Mouse (Mus musculus): ENCODE data around the gene Pradc1.

Pradc1 gene

DNA sequence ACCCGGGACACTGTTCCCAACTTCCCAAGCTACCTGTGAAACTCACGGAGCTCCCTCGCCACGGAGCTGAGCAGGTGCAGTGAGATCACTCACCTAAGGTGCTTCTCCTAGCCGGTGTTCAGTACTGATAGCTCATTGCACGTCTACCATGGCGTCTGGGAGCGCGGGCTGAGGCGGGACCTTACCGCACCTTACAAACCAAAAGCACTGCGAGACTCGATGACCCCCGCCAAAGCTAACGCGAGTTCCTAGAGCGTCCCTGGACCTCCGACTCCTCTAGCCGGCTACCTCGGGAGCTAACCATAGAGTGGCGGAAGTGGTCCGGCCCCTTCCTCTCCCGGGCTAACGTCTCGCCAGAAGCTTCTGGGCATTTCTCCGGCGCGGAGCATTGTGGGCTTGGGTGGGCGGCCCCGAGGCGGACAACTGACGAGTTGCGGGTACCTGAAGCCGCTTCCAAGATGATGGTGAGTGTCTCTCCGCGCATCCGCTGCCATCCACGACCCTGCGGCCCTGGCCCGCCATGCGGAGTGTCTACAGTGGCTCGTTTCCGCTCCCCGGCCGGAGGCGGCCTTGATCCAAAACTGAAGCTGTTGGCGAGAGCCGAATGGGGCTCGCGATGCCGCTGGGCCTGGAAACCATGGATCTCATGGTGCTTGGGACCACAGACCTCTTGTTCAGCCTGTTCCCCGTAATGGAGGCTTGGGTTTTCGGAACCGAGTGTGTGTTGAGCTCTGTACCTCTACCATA, at the start of gene Pradc1:
Pradc1 (minus strand) TSS at position 307 of the 747 bp plus-strand sequence.
- peak; percentile 96 for DNase-seq (ENCODE audit: low read depth, low spot score)

DNA sequence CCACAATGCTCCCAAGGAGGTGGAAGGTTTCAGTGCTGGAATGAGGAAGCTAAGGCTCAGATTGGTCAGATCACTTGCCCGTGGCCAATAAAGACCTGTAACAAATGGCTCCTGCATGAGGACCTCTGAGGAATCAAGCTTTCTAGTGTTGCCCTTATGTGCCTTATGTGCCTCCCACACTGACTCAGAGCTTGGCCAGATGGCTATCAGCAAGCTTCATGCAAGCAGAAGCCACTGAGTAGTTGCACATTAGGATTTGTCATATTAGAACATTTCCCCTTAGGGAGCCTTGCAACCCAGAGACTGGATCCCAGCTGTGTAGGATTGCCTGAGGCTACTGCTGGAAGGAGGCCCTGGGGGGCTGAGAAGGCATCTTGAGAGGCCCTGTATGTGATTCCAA, 48.6 kb upstream of the Pradc1 start:
- DNase-seq (ENCODE audit: low read depth, low spot score), result no peak

DNA sequence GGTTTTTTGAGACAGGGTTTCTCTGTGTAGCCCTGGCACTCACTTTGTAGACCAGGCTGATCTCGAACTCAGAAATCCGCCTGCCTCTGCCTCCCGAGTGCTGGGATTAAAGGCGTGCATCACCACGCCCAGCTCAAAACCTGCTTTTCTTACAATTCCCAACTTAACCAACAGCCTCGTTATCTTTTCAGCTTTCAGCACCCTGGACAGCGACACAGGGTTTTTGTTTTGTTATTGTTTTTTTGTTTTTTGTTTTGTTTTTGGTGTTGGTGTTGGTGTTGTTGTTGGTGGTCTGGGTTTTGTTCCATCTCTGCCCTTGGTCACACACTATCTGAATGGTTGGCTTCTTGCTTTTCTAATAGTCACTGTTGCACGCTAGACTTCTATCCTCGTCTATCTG, 46.4 kb upstream of the Pradc1 start:
- no peak for DNase-seq (ENCODE audit: low read depth, low spot score)

DNA sequence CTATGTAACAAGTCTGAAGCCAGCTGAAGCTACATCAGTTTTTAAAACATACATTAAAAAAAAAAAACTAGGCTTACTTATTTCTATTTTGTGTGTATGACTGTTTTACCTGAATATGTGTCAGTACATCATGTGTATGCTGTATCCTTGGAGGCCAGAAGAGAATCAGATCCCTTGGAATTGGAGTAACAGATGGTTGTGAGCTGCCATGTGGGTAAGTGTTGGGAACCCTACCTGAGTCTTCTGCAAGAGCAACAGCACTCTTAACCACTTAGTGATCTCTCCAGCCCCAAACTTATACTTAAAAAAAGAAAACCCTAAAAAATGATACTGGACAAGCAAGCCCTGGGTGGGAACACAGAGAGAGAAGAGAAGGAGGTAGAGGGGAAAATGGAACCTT, 45.2 kb upstream of the Pradc1 start:
- DNase-seq (ENCODE audit: low read depth, low spot score), result no peak

GRCm38 (mm10) chr6:85491606-85492005, 39.8 kb upstream of the Pradc1 start:
- DNase-seq (ENCODE audit: low read depth, low spot score), result no peak

DNA sequence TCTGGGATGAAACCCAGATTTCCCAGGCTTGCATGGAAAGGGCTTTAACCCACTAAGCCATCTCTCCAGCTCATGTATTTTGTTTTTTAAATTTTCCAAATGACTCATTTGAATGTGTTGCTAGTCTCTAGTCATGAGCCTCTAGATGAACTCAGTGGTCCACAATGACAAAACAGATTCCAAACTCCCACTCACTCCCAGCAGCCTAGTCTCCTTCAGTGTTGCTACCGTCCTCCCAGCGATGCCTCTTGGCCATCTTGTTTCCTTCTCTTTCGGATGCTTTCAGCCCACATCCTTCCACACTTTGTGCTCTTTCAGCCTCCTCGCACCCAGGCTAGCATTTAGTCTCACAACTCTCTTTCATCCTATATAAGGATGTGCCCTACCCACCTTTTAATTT, 38.5 kb upstream of the Pradc1 start:
- DNase-seq (ENCODE audit: low read depth, low spot score), result no peak

- no peak for DNase-seq (ENCODE audit: low read depth, low spot score)
These were observed 37.9 kb upstream of the Pradc1 start for GRCm38 (mm10) chr6:85489717-85490116.

DNA sequence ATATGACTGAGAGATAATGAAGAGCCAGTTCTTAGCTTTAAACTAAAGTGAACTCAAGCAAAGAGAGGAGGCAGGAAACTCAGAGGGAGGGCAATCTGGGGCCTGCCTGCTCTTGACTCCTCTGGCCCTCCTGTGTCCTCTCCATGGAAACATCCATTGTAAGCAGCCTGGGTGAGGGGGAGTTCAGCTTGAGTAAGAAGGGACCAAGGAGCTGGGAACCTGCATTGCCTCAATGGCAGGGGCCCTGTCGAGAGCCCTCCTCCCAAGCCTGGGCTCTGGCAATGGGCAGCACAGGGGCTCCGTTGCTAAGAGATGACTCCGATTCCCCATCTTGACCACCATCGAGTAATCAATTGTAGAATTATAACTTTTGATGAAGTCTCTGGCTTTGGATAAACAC, 36.7 kb upstream of the Pradc1 start:
- no peak for DNase-seq (ENCODE audit: low read depth, low spot score)

GRCm38 (mm10) chr6:85485738-85486137, 34.0 kb upstream of the Pradc1 start:
- no peak for DNase-seq (ENCODE audit: low read depth, low spot score)

GRCm38 (mm10) chr6:85483843-85484721, 32.3 kb upstream of the Pradc1 start:
- DNase-seq (ENCODE audit: low read depth, low spot score), result no peak

DNA sequence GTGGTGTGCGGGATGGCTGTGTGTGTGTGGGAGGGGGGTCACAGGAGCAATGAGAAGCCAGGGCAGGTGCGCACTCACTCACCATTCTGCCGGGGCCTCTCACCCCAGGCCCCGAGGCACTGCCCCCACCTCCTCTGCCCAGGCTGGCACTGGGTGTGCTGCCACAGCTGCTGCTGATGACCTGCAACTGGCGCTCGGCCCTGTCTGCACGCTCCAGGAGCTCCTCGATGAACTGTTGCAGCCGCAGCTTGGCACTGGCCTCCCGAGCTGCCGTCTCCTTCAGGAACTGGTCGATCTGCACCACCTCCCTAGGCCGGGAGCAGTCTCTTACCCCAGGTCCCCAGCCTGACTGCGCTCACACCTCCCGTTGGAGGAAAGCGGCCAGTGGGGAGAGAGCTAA, 28.9 kb upstream of the Pradc1 start:
- DNase-seq (ENCODE audit: low read depth, low spot score), result no peak

DNA sequence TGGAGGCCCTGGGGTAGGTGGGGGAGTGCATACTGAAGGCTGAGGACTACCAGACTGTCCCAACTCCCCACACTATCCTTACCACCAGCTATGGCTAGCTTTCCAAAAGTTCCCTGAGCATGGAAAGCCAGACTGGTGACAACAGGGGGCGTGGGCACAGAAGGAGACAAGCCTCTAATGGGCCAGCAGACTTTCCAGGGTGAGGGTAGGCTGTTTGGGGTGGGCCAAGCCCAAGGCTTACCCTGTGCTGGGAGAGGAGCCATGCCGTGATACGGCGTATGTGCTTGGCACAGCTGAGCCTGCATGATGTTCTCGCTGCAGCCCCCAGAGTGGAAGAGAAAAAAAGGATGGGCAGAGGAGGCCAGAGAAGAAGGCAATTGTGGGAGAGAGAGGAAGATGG, 28.2 kb upstream of the Pradc1 start:
- no peak for DNase-seq (ENCODE audit: low read depth, low spot score)

DNA sequence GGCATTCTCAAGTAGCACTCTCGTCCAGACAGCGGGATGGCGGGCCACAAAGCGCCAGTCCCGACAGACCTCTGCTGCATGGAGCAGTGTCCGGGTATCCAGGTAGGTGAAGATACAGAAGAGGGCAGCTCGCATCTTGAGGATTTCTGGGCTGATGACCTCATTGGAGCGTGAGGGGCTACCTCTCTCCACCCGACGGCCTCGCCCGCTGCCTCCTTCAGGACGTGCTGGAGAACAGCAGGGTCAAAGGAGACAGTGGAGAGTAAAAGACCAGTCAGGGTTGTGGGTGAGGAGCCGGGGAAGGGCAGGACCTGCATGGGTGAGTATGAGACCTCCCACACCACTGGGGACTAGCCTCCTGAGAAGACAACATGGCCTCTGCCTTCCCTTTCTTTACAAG, 26.6 kb upstream of the Pradc1 start:
- DNase-seq (ENCODE audit: low read depth, low spot score), result no peak

DNA sequence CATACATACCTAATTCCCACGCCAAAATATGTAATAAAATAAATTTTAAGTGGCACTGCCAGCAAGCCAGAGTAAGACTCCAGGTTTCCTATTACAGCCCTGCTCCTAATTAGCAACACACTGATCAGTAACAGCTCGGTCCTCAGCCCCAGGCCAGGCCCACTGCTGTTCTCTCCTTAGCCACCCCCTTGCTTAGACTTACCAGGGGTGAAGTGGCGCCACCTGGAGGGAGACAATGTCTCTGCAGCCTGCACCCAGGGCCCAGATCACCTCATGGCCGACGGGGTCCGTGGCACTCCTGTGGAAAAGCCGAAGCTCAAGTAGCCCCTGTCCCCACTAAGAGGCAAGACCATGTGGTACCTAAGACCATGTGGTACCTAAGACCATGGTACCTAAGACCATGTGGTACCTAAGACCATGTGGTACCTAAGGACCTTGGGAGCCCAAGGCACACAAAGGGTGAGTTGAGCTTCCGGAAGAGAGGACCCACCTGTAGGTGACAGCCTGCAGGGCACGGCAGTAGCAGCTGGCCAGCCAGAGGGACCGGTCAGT, 25.7 kb upstream of the Pradc1 start:
- DNase-seq (ENCODE audit: low read depth, low spot score), result no peak

DNA sequence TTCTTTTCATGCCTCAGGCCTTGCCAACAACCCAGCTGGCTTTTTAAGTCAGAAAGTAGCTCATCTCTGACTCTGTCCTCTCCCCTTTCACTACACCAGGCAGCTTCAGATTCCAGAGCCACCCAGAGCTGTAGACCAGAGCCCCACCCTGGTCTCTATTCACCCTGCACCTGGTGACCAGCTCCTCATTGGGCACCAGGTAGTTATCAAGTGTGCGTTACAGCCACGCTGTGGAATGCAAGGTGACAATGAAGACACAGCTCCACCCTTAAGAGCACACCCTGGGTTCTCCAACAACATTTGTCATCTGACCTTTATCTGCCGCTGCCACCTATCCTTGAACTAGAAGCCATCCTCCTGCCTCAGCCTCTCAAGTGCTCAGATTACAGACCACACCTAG, 23.8 kb upstream of the Pradc1 start:
- DNase-seq (ENCODE audit: low read depth, low spot score), result no peak

GRCm38 (mm10) chr6:85472542-85472941, 20.8 kb upstream of the Pradc1 start:
- no peak for DNase-seq (ENCODE audit: low read depth, low spot score)

DNA sequence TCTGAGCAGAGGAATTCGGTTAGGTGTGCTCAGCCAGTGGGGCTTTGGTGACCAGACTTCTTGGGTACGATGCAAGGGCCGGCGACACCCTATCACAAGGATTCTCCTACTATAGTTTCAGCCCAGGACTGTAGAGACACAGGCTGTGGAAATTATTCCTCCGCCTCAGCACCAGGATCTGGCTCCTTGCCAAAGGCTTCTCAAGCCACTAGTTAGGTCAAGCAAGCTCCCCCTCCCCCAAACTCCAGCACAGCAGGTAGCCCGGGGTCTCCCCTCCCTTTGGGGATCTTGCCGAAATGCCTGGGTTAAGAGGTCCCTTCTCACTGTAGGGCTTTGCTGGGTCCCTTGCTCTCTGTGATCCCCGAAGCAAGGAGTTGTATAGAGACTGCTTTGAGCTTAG, 20.2 kb upstream of the Pradc1 start:
- DNase-seq (ENCODE audit: low read depth, low spot score), result no peak

- DNase-seq (ENCODE audit: low read depth, low spot score), result no peak
These were observed 18.1 kb upstream of the Pradc1 start for GRCm38 (mm10) chr6:85469660-85470430.

DNA sequence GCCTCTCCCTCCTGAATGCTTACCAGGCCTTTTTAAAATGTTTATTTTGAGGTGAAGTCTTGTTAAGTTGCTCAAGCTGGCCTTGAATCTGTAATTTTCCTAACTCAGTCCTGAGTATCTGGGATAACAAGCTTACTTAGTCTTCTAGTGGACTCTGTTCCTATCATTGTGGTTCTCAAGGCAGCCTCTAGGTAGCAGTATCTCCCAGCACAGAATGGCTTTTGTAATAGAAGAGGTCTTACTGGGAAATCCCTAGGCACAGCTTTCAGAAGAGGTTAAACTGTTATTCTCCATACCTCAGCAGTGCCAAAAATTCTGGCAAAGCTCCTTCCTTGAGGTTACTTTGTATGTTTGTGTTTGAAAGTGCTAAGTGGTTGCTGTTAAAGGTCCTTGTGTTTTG, 13.6 kb upstream of the Pradc1 start:
- no peak for DNase-seq (ENCODE audit: low read depth, low spot score)

GRCm38 (mm10) chr6:85459621-85460020, 7.9 kb upstream of the Pradc1 start:
- DNase-seq (ENCODE audit: low read depth, low spot score), result no peak

GRCm38 (mm10) chr6:85452816-85453215, 1.0 kb upstream of the Pradc1 start:
- DNase-seq (ENCODE audit: low read depth, low spot score), result no peak

GRCm38 (mm10) chr6:85452411-85452665, 568 bp upstream of the Pradc1 start:
- DNase-seq (ENCODE audit: low read depth, low spot score), result no peak
